Mouse (Mus musculus) neural tube, embryonic 13.5 days (tissue): ENCODE results near the gene Ccr6. TPM values are rescaled to one million over a fixed set of nuclear protein-coding genes. Genes with fewer than 3 reads are reported as not detected.

Source experiments
- ATAC-seq: fragments of 200-750 bp; cut with Nextera tagmentation; 2 replicates; pipeline ENCODE4 v1.8.0; 2017; ENCODE audit warnings: low read depth, mild to moderate bottlenecking, moderate TSS enrichment, moderate library complexity
- H3K27ac ChIP-seq: fragments of 300-500 bp; sonication (generic); replicated peaks from 2 replicates; pipeline ENCODE4 v1.5.1; 2015; ENCODE audit warnings: moderate library complexity, mild to moderate bottlenecking, inconsistent platforms
- H3K27me3 ChIP-seq: fragments of 300-500 bp; sonication (generic); 2 replicates; pipeline ENCODE4 v1.6.1; 2015; ENCODE audit warnings: mild to moderate bottlenecking, inconsistent platforms
- H3K36me3 ChIP-seq: fragments of 300-500 bp; sonication (generic); 2 replicates; pipeline ENCODE4 v1.6.1; 2015; ENCODE audit warnings: mild to moderate bottlenecking, inconsistent platforms
- H3K4me1 ChIP-seq: fragments of 300-500 bp; sonication (generic); replicated peaks from 2 replicates; pipeline ENCODE4 v1.6.1; 2015; ENCODE audit warnings: inconsistent platforms
- H3K4me2 ChIP-seq: fragments of 300-500 bp; sonication (generic); 2 replicates; pipeline ENCODE4 v1.6.1; 2015; ENCODE audit warnings: inconsistent platforms, mild to moderate bottlenecking, moderate library complexity
- H3K4me3 ChIP-seq: fragments of 300-500 bp; sonication (generic); 2 replicates; pipeline ENCODE4 v1.5.1; 2015; ENCODE audit warnings: mild to moderate bottlenecking, inconsistent platforms
- H3K9ac ChIP-seq: fragments of 300-500 bp; sonication (generic); 2 replicates; pipeline ENCODE4 v1.6.1; 2015; ENCODE audit warnings: moderate library complexity, mild to moderate bottlenecking, inconsistent platforms
- H3K9me3 ChIP-seq: fragments of 300-500 bp; sonication (generic); 2 replicates; pipeline ENCODE4 v1.6.1; 2016; ENCODE audit warnings: inconsistent platforms
- WGBS: fragments of 180-500 bp; shearing (Covaris S2); methylation state at CpG from one replicate; pipeline ENCODE4 v1.1.7; 2015; 5-methylcytosine and 5-hydroxymethylcytosine counted together
- polyA plus RNA-seq: library from polyadenylated mRNA; unstranded; fragments of >200 nt; fragmentation: Nextera tagmentation; extraction: Ambion mirVana; gene quantifications from 2 replicates; pipeline ENCODE4 v1.2.1, GENCODE M21; 2015

Ccr6 gene
- polyA plus RNA-seq, 1 experiment from 2014 or later = not detected

- WGBS = 91% methylated on average over 3 of the region's 3 CpGs
- no peak overlapping the region for H3K27ac ChIP-seq
- H3K27me3 ChIP-seq = no peaks in the 10 kb centered on the region
- H3K9me3 ChIP-seq = no peaks in the 10 kb centered on the region
- H3K36me3 ChIP-seq = peaks cover 10% of the 10 kb centered on the region
- peaks cover 13% of the 10 kb centered on the region for H3K4me1 ChIP-seq
- ATAC-seq = no peak
- no peak overlapping the region for H3K4me2 ChIP-seq
- H3K9ac ChIP-seq = no peak overlapping the region
- no peak overlapping the region for H3K4me3 ChIP-seq
These were observed 54.3 kb downstream of the Ccr6 start for GRCm38 (mm10) chr17:8289993-8290679.

- H3K9me3 ChIP-seq = no peaks in the 10 kb centered on the region
- peaks cover 7% of the 10 kb centered on the region for H3K4me1 ChIP-seq
- H3K36me3 ChIP-seq = peaks cover 14% of the 10 kb centered on the region
- no peak overlapping the region for H3K4me3 ChIP-seq
- no peak overlapping the region for H3K27ac ChIP-seq
- no peak overlapping the region for H3K4me2 ChIP-seq
- no peak overlapping the region for H3K9ac ChIP-seq
- H3K27me3 ChIP-seq = no peaks in the 10 kb centered on the region
- ATAC-seq = no peak
These were observed 54.9 kb downstream of the Ccr6 start for GRCm38 (mm10) chr17:8290736-8291135.

DNA sequence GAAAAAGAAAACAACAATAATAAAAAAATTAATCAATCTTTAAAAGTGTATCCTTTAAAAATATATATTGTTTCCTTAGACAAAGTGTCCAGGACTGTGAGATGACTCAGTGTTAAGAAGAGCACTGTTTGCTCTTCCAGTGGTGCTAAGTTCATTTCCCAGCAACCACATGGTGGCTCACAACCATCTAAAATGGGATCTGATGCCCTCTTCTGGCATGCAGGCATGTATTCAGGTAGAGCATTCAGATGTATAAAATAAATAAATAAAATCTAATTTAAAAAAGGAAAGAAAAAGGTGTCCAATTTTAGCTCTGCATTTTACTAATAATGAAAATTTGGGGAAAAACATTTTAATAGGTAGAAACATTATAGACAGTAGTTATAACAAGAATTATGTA lies 60.0 kb downstream of the Ccr6 start:
- Histone ChIP-seq H3K9me3 (no peaks in the 10 kb centered on the region), H3K27me3 (no peaks in the 10 kb centered on the region), H3K4me3 (no peak overlapping the region), H3K9ac (no peak overlapping the region), H3K27ac (no peak overlapping the region), H3K4me2 (no peak overlapping the region), H3K4me1 (no peaks in the 10 kb centered on the region), H3K36me3 (peaks cover 20% of the 10 kb centered on the region; the same call in 1 of the 2 replicates)
- ATAC-seq = no peak

GRCm38 (mm10) chr17:8296313-8296844 lies 60.5 kb downstream of the Ccr6 start:
- ATAC-seq = no peak
- 89% methylated on average over 9 of the region's 9 CpGs for WGBS
- H3K4me3 ChIP-seq = no peak overlapping the region
- peaks cover 20% of the 10 kb centered on the region; the same call in 1 of the 2 replicates for H3K36me3 ChIP-seq
- no peaks in the 10 kb centered on the region for H3K4me1 ChIP-seq
- H3K9ac ChIP-seq = no peak overlapping the region
- H3K27me3 ChIP-seq = no peaks in the 10 kb centered on the region
- no peaks in the 10 kb centered on the region for H3K9me3 ChIP-seq
- no peak overlapping the region for H3K4me2 ChIP-seq
- H3K27ac ChIP-seq = no peak overlapping the region

GRCm38 (mm10) chr17:8297746-8298145 lies 61.9 kb downstream of the Ccr6 start:
- 84% methylated on average over 5 of the region's 5 CpGs for WGBS

GRCm38 (mm10) chr17:8298281-8298680 lies 62.4 kb downstream of the Ccr6 start:
- WGBS = 85% methylated on average over 2 of the region's 2 CpGs
- no peak for ATAC-seq
- no peaks in the 10 kb centered on the region for H3K4me1 ChIP-seq
- no peak overlapping the region for H3K9ac ChIP-seq
- H3K27me3 ChIP-seq = no peaks in the 10 kb centered on the region
- H3K9me3 ChIP-seq = no peaks in the 10 kb centered on the region
- no peak overlapping the region for H3K4me2 ChIP-seq
- no peak overlapping the region for H3K27ac ChIP-seq
- H3K36me3 ChIP-seq = peaks cover 19% of the 10 kb centered on the region; the same call in 1 of the 2 replicates
- no peak overlapping the region for H3K4me3 ChIP-seq

More at GRCm38 (mm10) chr17:8297746-8298145, 61.9 kb downstream of the Ccr6 start:
- Histone ChIP-seq H3K4me3 (no peak overlapping the region), H3K9me3 (no peaks in the 10 kb centered on the region), H3K36me3 (peaks cover 20% of the 10 kb centered on the region; the same call in 1 of the 2 replicates), H3K4me2 (no peak overlapping the region), H3K9ac (no peak overlapping the region), H3K27me3 (no peaks in the 10 kb centered on the region), H3K27ac (no peak overlapping the region), H3K4me1 (no peaks in the 10 kb centered on the region)
- no peak for ATAC-seq

GRCm38 (mm10) chr17:8299524-8299923 lies 63.7 kb downstream of the Ccr6 start:
- ATAC-seq = no peak
- Histone ChIP-seq H3K9ac (no peak overlapping the region), H3K9me3 (no peaks in the 10 kb centered on the region), H3K27me3 (no peaks in the 10 kb centered on the region), H3K4me1 (no peaks in the 10 kb centered on the region), H3K36me3 (peaks cover 17% of the 10 kb centered on the region; the same call in 1 of the 2 replicates), H3K4me2 (no peak overlapping the region), H3K4me3 (no peak overlapping the region), H3K27ac (no peak overlapping the region)

- no peaks in the 10 kb centered on the region for H3K27me3 ChIP-seq
- H3K36me3 ChIP-seq = peaks cover 8% of the 10 kb centered on the region; the same call in 1 of the 2 replicates
- no peak overlapping the region for H3K9ac ChIP-seq
- no peaks in the 10 kb centered on the region for H3K4me1 ChIP-seq
- no peak for ATAC-seq
- WGBS = 75% methylated on average over 4 of the region's 4 CpGs
- no peak overlapping the region for H3K27ac ChIP-seq
- H3K4me3 ChIP-seq = no peak overlapping the region
- no peak overlapping the region for H3K4me2 ChIP-seq
- no peaks in the 10 kb centered on the region for H3K9me3 ChIP-seq
These were observed 65.7 kb downstream of the Ccr6 start for GRCm38 (mm10) chr17:8301515-8301914.

- no peak for ATAC-seq
- Histone ChIP-seq H3K4me1 (no peaks in the 10 kb centered on the region), H3K9ac (no peak overlapping the region), H3K27ac (no peak overlapping the region), H3K36me3 (peaks cover 6% of the 10 kb centered on the region; the same call in 1 of the 2 replicates), H3K27me3 (no peaks in the 10 kb centered on the region), H3K4me2 (no peak overlapping the region), H3K4me3 (no peak overlapping the region), H3K9me3 (no peaks in the 10 kb centered on the region)
- WGBS = 73% methylated on average over 7 of the region's 7 CpGs
These were observed 67.1 kb downstream of the Ccr6 start for GRCm38 (mm10) chr17:8302772-8303438.

GRCm38 (mm10) chr17:8303671-8304070 lies 67.8 kb downstream of the Ccr6 start:
- Histone ChIP-seq H3K4me1 (no peaks in the 10 kb centered on the region), H3K27me3 (peaks cover 6% of the 10 kb centered on the region; the same call in 1 of the 2 replicates), H3K4me2 (no peak overlapping the region), H3K9ac (no peak overlapping the region), H3K9me3 (no peaks in the 10 kb centered on the region), H3K4me3 (no peak overlapping the region), H3K27ac (no peak overlapping the region), H3K36me3 (no peaks in the 10 kb centered on the region)
- WGBS = 69% methylated on average over 5 of the region's 5 CpGs
- ATAC-seq = no peak

- H3K9ac ChIP-seq = no peak overlapping the region
- peaks cover 6% of the 10 kb centered on the region; the same call in 1 of the 2 replicates for H3K27me3 ChIP-seq
- no peaks in the 10 kb centered on the region for H3K9me3 ChIP-seq
- 0 out of 2 replicates have a peak, but pooled peaks cover 3% of the 10 kb centered on the region for H3K4me1 ChIP-seq
- no peak overlapping the region for H3K4me2 ChIP-seq
- no peak for ATAC-seq
- H3K27ac ChIP-seq = no peak overlapping the region
- no peak overlapping the region for H3K4me3 ChIP-seq
- WGBS = 23% methylated on average over 3 of the region's 3 CpGs
- H3K36me3 ChIP-seq = no peaks in the 10 kb centered on the region
These were observed 70.0 kb downstream of the Ccr6 start for GRCm38 (mm10) chr17:8305801-8306200.
